Comparison of ENCODE assay signal across 12 mouse cellular contexts in genomic region chr17:84776362-84777000, GRCm38 (mm10). TPM values are rescaled to one million over a fixed set of nuclear protein-coding genes. Genes with fewer than 3 reads are reported as not detected.
DNase-seq lines count a peak whose midpoint lies in the region; ATAC-seq and TF ChIP-seq lines count a peak whose summit lies in the region.
"Had no signal": no experiment of that assay in that cellular context is flagged by ENCODE, and none has a peak within 500 bp of the region (broad histone marks: within the 10 kb centered on the region; RNA-seq: fewer than 3 reads in every experiment).

No protein-coding gene starts in this region.

- peak overlapping the region; percentile 77 for H3K27ac ChIP-seq in heart, embryonic 13.5 days (replicated peaks)
- H3K27ac ChIP-seq in spleen, adult 2 months (ENCODE audit: insufficient read depth, low read length): peak overlapping the region; percentile 52; the same call in 1 of the 2 replicates
- H3K27ac ChIP-seq in liver, embryonic 12.5 days: peak overlapping the region; percentile 99
- no peak overlapping the region for H3K27ac ChIP-seq in neural tube, embryonic 15.5 days (replicated peaks)
- H3K27ac ChIP-seq in forebrain, embryonic 13.5 days: no peak overlapping the region
- H3K27ac ChIP-seq: macrophage had no signal

- H3K36me3 ChIP-seq in heart, embryonic 13.5 days: peaks cover 51% of the 10 kb centered on the region
- H3K36me3 ChIP-seq in spleen, adult 2 months (ENCODE audit: control insufficient read depth, insufficient read depth, low read length): peaks cover 14% of the 10 kb centered on the region
- peaks cover 61% of the 10 kb centered on the region for H3K36me3 ChIP-seq in liver, embryonic 12.5 days
- peaks cover 31% of the 10 kb centered on the region for H3K36me3 ChIP-seq in neural tube, embryonic 15.5 days
- peaks cover 28% of the 10 kb centered on the region; the same call in 1 of the 2 replicates for H3K36me3 ChIP-seq in forebrain, embryonic 13.5 days (ENCODE audit: poor library complexity, severe bottlenecking)

- H3K4me1 ChIP-seq in heart, embryonic 13.5 days: peaks cover 30% of the 10 kb centered on the region
- no peaks in the 10 kb centered on the region for H3K4me1 ChIP-seq in spleen, adult 2 months (ENCODE audit: control insufficient read depth, insufficient read depth, insufficient read length)
- H3K4me1 ChIP-seq in liver, embryonic 12.5 days: peaks cover 56% of the 10 kb centered on the region
- H3K4me1 ChIP-seq in neural tube, embryonic 15.5 days: no peaks in the 10 kb centered on the region
- no peaks in the 10 kb centered on the region for H3K4me1 ChIP-seq in forebrain, embryonic 13.5 days

- no peak for DNase-seq in heart, postnatal 14 days
- DNase-seq in spleen, adult 2 months (ENCODE audit: low read depth in 1 of 2, low spot score in 2 of 2): no peak
- no peak for DNase-seq in spleen, postnatal 14 days (ENCODE audit: low spot score in 2 of 2)
- DNase-seq in spleen, postnatal 36 days (ENCODE audit: low spot score in 2 of 2): peak; percentile 16 to 40
- DNase-seq: cerebellum, postnatal 10 days; retina, postnatal 1 day had no signal

- no peak for TF ChIP-seq CTCF in spleen, adult 2 months (IDR thresholded peaks at IDR 0.05; ENCODE audit: extremely low read depth, insufficient read depth, insufficient read length, insufficient replicate concordance)

- peak overlapping the region; percentile 14 for H3K4me3 ChIP-seq in heart, embryonic 13.5 days
- no peak overlapping the region for H3K4me3 ChIP-seq in spleen, adult 2 months (ENCODE audit: extremely low read depth, insufficient read depth, insufficient read length)
- peak overlapping the region; percentile 48 for H3K4me3 ChIP-seq in liver, embryonic 12.5 days
- H3K4me3 ChIP-seq in neural tube, embryonic 15.5 days (replicated peaks): no peak overlapping the region
- H3K4me3 ChIP-seq in forebrain, embryonic 13.5 days: no peak overlapping the region

- no peaks in the 10 kb centered on the region for H3K27me3 ChIP-seq in heart, embryonic 13.5 days (replicated peaks)
- no peaks in the 10 kb centered on the region for H3K27me3 ChIP-seq in spleen, adult 2 months (ENCODE audit: control insufficient read depth, insufficient read depth, low read length)
- H3K27me3 ChIP-seq in liver, embryonic 12.5 days (replicated peaks): no peaks in the 10 kb centered on the region
- no peaks in the 10 kb centered on the region for H3K27me3 ChIP-seq in neural tube, embryonic 15.5 days (replicated peaks)
- no peaks in the 10 kb centered on the region for H3K27me3 ChIP-seq in forebrain, embryonic 13.5 days

- H3K4me2 ChIP-seq in heart, embryonic 13.5 days: peak overlapping the region; percentile 58
- peak overlapping the region; percentile 74 for H3K4me2 ChIP-seq in liver, embryonic 12.5 days
- H3K4me2 ChIP-seq in neural tube, embryonic 15.5 days: no peak overlapping the region
- no peak overlapping the region for H3K4me2 ChIP-seq in forebrain, embryonic 13.5 days

- peak; percentile 89 for ATAC-seq in heart, embryonic 13.5 days (ENCODE audit: extremely low read depth, insufficient number of reproducible peaks, low FRiP score, low TSS enrichment)
- peak; percentile 99 for ATAC-seq in liver, embryonic 12.5 days
- no peak for ATAC-seq in neural tube, embryonic 15.5 days (ENCODE audit: low FRiP score)
- no peak for ATAC-seq in forebrain, embryonic 13.5 days
- ATAC-seq: activated CD4-positive, CD25-positive, alpha-beta regulatory T cell, adult 4 months had no signal

- H3K9me3 ChIP-seq in heart, embryonic 13.5 days: no peaks in the 10 kb centered on the region
- no peaks in the 10 kb centered on the region for H3K9me3 ChIP-seq in liver, embryonic 12.5 days (replicated peaks)
- no peaks in the 10 kb centered on the region for H3K9me3 ChIP-seq in neural tube, embryonic 15.5 days (replicated peaks)
- H3K9me3 ChIP-seq in forebrain, embryonic 13.5 days (replicated peaks): no peaks in the 10 kb centered on the region

- 45% methylated on average over 16 of the region's 16 CpGs for WGBS in heart, embryonic 13.5 days
- 78% methylated on average over 16 of the region's 16 CpGs for WGBS in spleen, adult 2 months
- WGBS in liver, embryonic 12.5 days (ENCODE audit: insufficient replicate concordance): 33% methylated on average over 16 of the region's 16 CpGs
- 94% methylated on average over 16 of the region's 16 CpGs for WGBS in neural tube, embryonic 15.5 days
- WGBS in forebrain, embryonic 13.5 days: 94% methylated on average over 16 of the region's 16 CpGs

- no peak for TF ChIP-seq POLR2A in spleen, adult 2 months (IDR thresholded peaks at IDR 0.05; ENCODE audit: low read depth, low read length)

- H3K9ac ChIP-seq in heart, embryonic 13.5 days: 0 out of 2 replicates have a peak overlapping the region, but pooled peaks have one; percentile 47
- H3K9ac ChIP-seq in liver, embryonic 12.5 days: peak overlapping the region; percentile 66
- H3K9ac ChIP-seq in neural tube, embryonic 15.5 days (replicated peaks): no peak overlapping the region
- no peak overlapping the region for H3K9ac ChIP-seq in forebrain, embryonic 13.5 days

- intact Hi-C loops in heart, postnatal 14 days (cut with DNase I): no loop called here

RNA-seq across cellular contexts. Expression of gene Lrpprc, which starts 14.1 kb away (rescaled TPM):
- polyA plus RNA-seq in heart, embryonic 13.5 days (2015; fragmentation: Nextera tagmentation; extraction: Ambion mirVana): 53.3 and 54.8 TPM in 2 replicates
- 100 to 1,000 TPM; 150 to 152 TPM for total RNA-seq in heart, postnatal 14 days (2021)
- 5.4 and 6.8 TPM in 2 replicates for polyA plus RNA-seq in spleen, adult 2 months (2012; rRNA removed)
- polyA plus RNA-seq in liver, embryonic 12.5 days (2016; fragmentation: Nextera tagmentation; extraction: Ambion mirVana): 64.9 and 68.2 TPM in 2 replicates
- 46.5 and 47.2 TPM in 2 replicates for polyA plus RNA-seq in neural tube, embryonic 15.5 days (2015; fragmentation: Nextera tagmentation; extraction: Ambion mirVana)
- polyA plus RNA-seq in forebrain, embryonic 13.5 days (2015; fragmentation: Nextera tagmentation; extraction: Ambion mirVana): 36.5 and 44.6 TPM in 2 replicates

Comparison
In these comparisons a context has a peak if more than half of its experiments do, and no peak if none do; other contexts are left out.
1. DNase-seq: peak in spleen, postnatal 36 days (2 of 2); none in heart, postnatal 14 days (0 of 2), spleen, adult 2 months (0 of 2) and spleen, postnatal 14 days (0 of 2).
2. ATAC-seq: peak in heart, embryonic 13.5 days (single experiment) and liver, embryonic 12.5 days (single experiment); none in neural tube, embryonic 15.5 days (single experiment) and forebrain, embryonic 13.5 days (single experiment).
3. H3K27ac ChIP-seq: peak in heart, embryonic 13.5 days (single experiment), spleen, adult 2 months (single experiment) and liver, embryonic 12.5 days (single experiment); none in neural tube, embryonic 15.5 days (single experiment) and forebrain, embryonic 13.5 days (single experiment).
4. H3K4me2 ChIP-seq: peak in heart, embryonic 13.5 days (single experiment) and liver, embryonic 12.5 days (single experiment); none in neural tube, embryonic 15.5 days (single experiment) and forebrain, embryonic 13.5 days (single experiment).
5. H3K4me3 ChIP-seq: peak in heart, embryonic 13.5 days (single experiment) and liver, embryonic 12.5 days (single experiment); none in spleen, adult 2 months (single experiment), neural tube, embryonic 15.5 days (single experiment) and forebrain, embryonic 13.5 days (single experiment).
6. H3K9ac ChIP-seq: peak in heart, embryonic 13.5 days (single experiment) and liver, embryonic 12.5 days (single experiment); none in neural tube, embryonic 15.5 days (single experiment) and forebrain, embryonic 13.5 days (single experiment).